Mouse (Mus musculus) CH12.LX (cell line): ENCODE results near the gene Wbp1l. TPM values are rescaled to one million over a fixed set of nuclear protein-coding genes. Genes with fewer than 3 reads are reported as not detected.

Experiments
- DNase-seq: peaks from one replicate; pipeline ENCODE4 v3.0.0-alpha.2; 2013; ENCODE audit errors: extremely low read depth
- H3K27ac ChIP-seq: 2 replicates; pipeline ENCODE4 v1.5.1; 2012; ENCODE audit warnings: low read depth, mild to moderate bottlenecking, control low read depth, moderate library complexity; ENCODE audit not compliant: insufficient read depth
- H3K27me3 ChIP-seq: replicated peaks from 2 replicates; pipeline ENCODE3; 2012; ENCODE audit warnings: inconsistent platforms
- H3K36me3 ChIP-seq, 2 experiments: replicated peaks in 1 of 2; 2 replicates each; pipeline versions ENCODE3 to v1.6.1; 2012; ENCODE audit warnings: inconsistent platforms in 1 of 2, low read length in 1 of 2, mild to moderate bottlenecking in 1 of 2, mixed read lengths in 1 of 2, moderate library complexity in 1 of 2; ENCODE audit not compliant: control insufficient read depth in 1 of 2, insufficient read depth in 1 of 2
- H3K4me1 ChIP-seq, 2 experiments: 2 replicates each; pipeline ENCODE4 v1.6.1; 2012; ENCODE audit warnings: inconsistent platforms in 1 of 2, moderate library complexity in 1 of 2; ENCODE audit not compliant: insufficient read depth in 2 of 2, control insufficient read depth in 1 of 2
- H3K4me2 ChIP-seq: 2 replicates; pipeline ENCODE4 v1.6.1; 2012; ENCODE audit warnings: low read depth, mild to moderate bottlenecking, control low read depth; ENCODE audit not compliant: poor library complexity, insufficient read depth, severe bottlenecking
- H3K4me3 ChIP-seq, 3 experiments: fragments of 150-350 bp in 1 of 3; sonication (generic) in 1 of 3; replicated peaks in 1 of 3; 2 replicates each; pipeline versions ENCODE3 to v1.5.1; 2011 to 2012; ENCODE audit warnings: low read depth in 2 of 3, low read length in 2 of 3, mild to moderate bottlenecking in 2 of 3, moderate library complexity in 2 of 3, control low read depth in 1 of 3, improper control_type of control experiment in 1 of 3, inconsistent platforms in 1 of 3, mixed read lengths in 1 of 3; ENCODE audit not compliant: poor library complexity in 1 of 3
- H3K79me2 ChIP-seq: replicated peaks from 2 replicates; pipeline ENCODE4 v1.6.1; 2012; ENCODE audit warnings: mild to moderate bottlenecking, moderate library complexity; ENCODE audit not compliant: control insufficient read depth, poor library complexity, insufficient read depth, severe bottlenecking; ENCODE audit errors: extremely low read depth
- H3K9ac ChIP-seq: 2 replicates; pipeline ENCODE4 v1.6.1; 2012; ENCODE audit warnings: low read depth, mild to moderate bottlenecking, control low read depth, moderate library complexity; ENCODE audit not compliant: insufficient read depth
- H3K9me3 ChIP-seq: replicated peaks from 2 replicates; pipeline ENCODE3; 2012; ENCODE audit warnings: low read length, inconsistent platforms, mixed read lengths
- BHLHE40 ChIP-seq: IDR thresholded peaks from 2 replicates; pipeline ENCODE4 v1.6.1; 2011; ENCODE audit warnings: mild to moderate bottlenecking, low read depth, low read length, improper control_type of control experiment
- CHD1 ChIP-seq: IDR thresholded peaks from 2 replicates; pipeline ENCODE4 v1.6.1; 2012; ENCODE audit warnings: low read depth, low read length, improper control_type of control experiment, inconsistent platforms
- CHD2 ChIP-seq: IDR thresholded peaks from 2 replicates; pipeline ENCODE4 v1.6.1; 2011; ENCODE audit warnings: low read length, improper control_type of control experiment
- CTCF ChIP-seq, 2 experiments: IDR thresholded peaks in 1 of 2; conservative IDR thresholded peaks in 1 of 2; 2 replicates each; pipeline ENCODE4 v1.5.1; 2011 to 2012; ENCODE audit warnings: low read depth in 2 of 2, low read length in 2 of 2, improper control_type of control experiment in 1 of 2, inconsistent platforms in 1 of 2, mild to moderate bottlenecking in 1 of 2, moderate library complexity in 1 of 2
- E2F4 ChIP-seq: IDR thresholded peaks from 2 replicates; pipeline ENCODE4 v1.6.1; 2011; ENCODE audit warnings: low read depth, low read length, improper control_type of control experiment; ENCODE audit not compliant: insufficient replicate concordance
- EP300 ChIP-seq: IDR thresholded peaks from 2 replicates; pipeline ENCODE4 v1.6.1; 2011; ENCODE audit warnings: low read length, improper control_type of control experiment
- GABPA ChIP-seq: IDR thresholded peaks from 2 replicates; pipeline ENCODE4 v1.6.1; 2012; ENCODE audit warnings: low read depth, low read length, improper control_type of control experiment, inconsistent platforms; ENCODE audit not compliant: insufficient replicate concordance
- HCFC1 ChIP-seq: IDR thresholded peaks from 2 replicates; pipeline ENCODE4 v1.6.1; 2012; ENCODE audit warnings: low read depth, mild to moderate bottlenecking, inconsistent platforms, low read length, improper control_type of control experiment
- IRF4 ChIP-seq: IDR thresholded peaks from 2 replicates; pipeline ENCODE4 v1.6.1; 2014; ENCODE audit warnings: low read depth, mild to moderate bottlenecking, inconsistent platforms, low read length, improper control_type of control experiment
- JUN ChIP-seq: IDR thresholded peaks from 2 replicates; pipeline ENCODE4 v1.6.1; 2011; ENCODE audit warnings: low read depth, mild to moderate bottlenecking, low read length, improper control_type of control experiment, moderate library complexity; ENCODE audit not compliant: insufficient read depth
- JUND ChIP-seq: conservative IDR thresholded peaks from 2 replicates; pipeline ENCODE4 v1.6.1; 2011; ENCODE audit warnings: low read depth, low read length, improper control_type of control experiment
- KAT2A ChIP-seq: IDR thresholded peaks from 2 replicates; pipeline ENCODE4 v1.6.1; 2012; ENCODE audit warnings: low read length, improper control_type of control experiment, inconsistent platforms; ENCODE audit not compliant: insufficient replicate concordance
- MAFK ChIP-seq: IDR thresholded peaks from 2 replicates; pipeline ENCODE4 v1.6.1; 2011; ENCODE audit warnings: low read length, improper control_type of control experiment; ENCODE audit not compliant: insufficient replicate concordance
- MXI1 ChIP-seq: IDR thresholded peaks from 2 replicates; pipeline ENCODE4 v1.6.1; 2011; ENCODE audit warnings: mild to moderate bottlenecking, low read depth, low read length, improper control_type of control experiment
- MYC ChIP-seq: IDR thresholded peaks from 2 replicates; pipeline ENCODE4 v1.6.1; 2011; ENCODE audit warnings: low read depth, mild to moderate bottlenecking, improper control_type of control experiment, low read length
- NELFE ChIP-seq: IDR thresholded peaks from 2 replicates; pipeline ENCODE4 v1.6.1; 2011; ENCODE audit warnings: low read depth, low read length, improper control_type of control experiment
- NRF1 ChIP-seq: IDR thresholded peaks from 2 replicates; pipeline ENCODE4 v1.6.1; 2014; ENCODE audit warnings: low read depth, mild to moderate bottlenecking, inconsistent platforms, low read length, improper control_type of control experiment, moderate library complexity
- PAX5 ChIP-seq: IDR thresholded peaks from 2 replicates; pipeline ENCODE4 v1.6.1; 2012; ENCODE audit warnings: low read length, inconsistent platforms, mixed read lengths
- POLR2AphosphoS2 ChIP-seq: IDR thresholded peaks from 2 replicates; pipeline ENCODE4 v1.6.1; 2011; ENCODE audit warnings: low read depth, low read length, improper control_type of control experiment
- RAD21 ChIP-seq: IDR thresholded peaks from 2 replicates; pipeline ENCODE4 v1.6.1; 2011; ENCODE audit warnings: low read depth, mild to moderate bottlenecking, low read length, improper control_type of control experiment, moderate library complexity
- RCOR1 ChIP-seq: conservative IDR thresholded peaks from 2 replicates; pipeline ENCODE4 v1.6.1; 2012; ENCODE audit warnings: low read depth, mild to moderate bottlenecking, inconsistent platforms, low read length, improper control_type of control experiment
- SIN3A ChIP-seq: IDR thresholded peaks from 2 replicates; pipeline ENCODE4 v1.6.1; 2012; ENCODE audit warnings: low read length, improper control_type of control experiment, inconsistent platforms
- SMC3 ChIP-seq: IDR thresholded peaks from 2 replicates; pipeline ENCODE4 v1.6.1; 2011; ENCODE audit warnings: low read depth, low read length, improper control_type of control experiment
- TBP ChIP-seq: conservative IDR thresholded peaks from 2 replicates; pipeline ENCODE4 v1.6.1; 2011; ENCODE audit warnings: low read depth, low read length, improper control_type of control experiment
- TCF12 ChIP-seq: IDR thresholded peaks from 2 replicates; pipeline ENCODE4 v1.6.1; 2014; ENCODE audit warnings: low read depth, mild to moderate bottlenecking, inconsistent platforms, low read length, improper control_type of control experiment
- UBTF ChIP-seq: IDR thresholded peaks from 2 replicates; pipeline ENCODE4 v1.6.1; 2012; ENCODE audit warnings: low read depth, mild to moderate bottlenecking, inconsistent platforms, low read length, improper control_type of control experiment, moderate library complexity
- USF1 ChIP-seq: IDR thresholded peaks from 2 replicates; pipeline ENCODE4 v1.6.1; 2014; ENCODE audit warnings: low read depth, mild to moderate bottlenecking, inconsistent platforms, low read length, improper control_type of control experiment
- USF2 ChIP-seq: conservative IDR thresholded peaks from 2 replicates; pipeline ENCODE4 v1.6.1; 2011; ENCODE audit warnings: low read depth, low read length, improper control_type of control experiment
- ZC3H11A ChIP-seq: IDR thresholded peaks from 2 replicates; pipeline ENCODE4 v1.6.1; 2012; ENCODE audit warnings: low read depth, mild to moderate bottlenecking, inconsistent platforms, low read length, improper control_type of control experiment
- ZKSCAN1 ChIP-seq: IDR thresholded peaks from 2 replicates; pipeline ENCODE4 v1.6.1; 2012; ENCODE audit warnings: low read depth, inconsistent platforms, low read length, improper control_type of control experiment, borderline replicate concordance
- ZMIZ1 ChIP-seq: IDR thresholded peaks from 2 replicates; pipeline ENCODE4 v1.6.1; 2012; ENCODE audit warnings: low read depth, mild to moderate bottlenecking, inconsistent platforms, low read length, improper control_type of control experiment
- ZNF384 ChIP-seq: IDR thresholded peaks from 2 replicates; pipeline ENCODE4 v1.6.1; 2012; ENCODE audit warnings: low read depth, low read length, improper control_type of control experiment, inconsistent platforms
- dilution Hi-C: fragments of 300-500 bp; cut with MboI; formaldehyde crosslinking; loops from 2 replicates; pipeline ENCODE4 v1.14.3; 2020; ENCODE audit warnings: low sequenced_read_pairs; ENCODE audit not compliant: extremely low pct_unique_long_range_greater_than_20kb, extremely low pct_ligation_motif_present
- in situ Hi-C: fragments of 300-500 bp; cut with MboI; formaldehyde crosslinking; loops from 3 replicates; pipeline ENCODE4 v1.14.3; 2019; ENCODE audit warnings: low sequenced_read_pairs, low pct_ligation_motif_present, low pct_unique_long_range_greater_than_20kb, mixed read lengths
- polyA plus RNA-seq: library from polyadenylated mRNA; unstranded; fragments of >175 nt; gene quantifications from 2 replicates; pipeline ENCODE4 v1.2.1, GENCODE M21; 2012; ENCODE audit warnings: low read depth; ENCODE audit not compliant: insufficient read length
- total RNA-seq, 2 experiments: library from RNA; depleted of rRNA; stranded (reverse); fragments of 300-350 nt in 1 of 2; fragments of >200 nt in 1 of 2; gene quantifications; 2 replicates each; pipeline ENCODE4 v1.2.3; 2012 to 2014

The Wbp1l gene
- total and polyA plus RNA-seq, 3 experiments, result 11.6 to 23.5 (median 17.4) TPM

DNA sequence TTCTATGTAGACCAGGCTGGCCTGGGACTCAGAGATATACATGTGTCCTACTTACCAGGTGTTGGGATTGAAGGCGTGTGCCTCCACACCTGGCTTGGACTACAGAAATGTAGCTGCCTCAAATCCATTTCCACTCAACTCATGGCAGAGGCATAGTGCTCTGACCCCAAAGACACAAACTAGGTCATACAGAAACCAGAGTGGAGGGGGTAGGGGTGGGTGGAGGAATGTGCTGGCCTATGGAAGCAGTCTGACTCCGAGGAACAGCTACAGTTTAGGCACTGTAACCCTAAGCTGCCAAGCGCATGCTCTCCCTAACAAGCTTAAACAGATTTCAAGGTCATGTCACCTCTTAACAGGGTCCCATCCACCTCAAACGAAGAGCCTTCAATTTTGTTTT, 35.3 kb upstream of the Wbp1l start:
- Histone ChIP-seq H3K27ac (peak overlapping the region; percentile 87), H3K4me2 (peak overlapping the region; percentile 95), H3K9me3 (no peaks in the 10 kb centered on the region), H3K79me2 (no peaks in the 10 kb centered on the region), H3K27me3 (no peaks in the 10 kb centered on the region), H3K9ac (peak overlapping the region; percentile 34; the same call in 1 of the 2 replicates), H3K36me3 (peaks cover 0 to 6% of the 10 kb centered on the region in 2 experiments), H3K4me3 (peak overlapping the region in 2 of 3 experiments; percentile 13 to 53), H3K4me1 (peaks cover 8 to 31% of the 10 kb centered on the region in 2 experiments)
- DNase-seq, result no peak
- in situ Hi-C loops, result no loop called here
- TF ChIP-seq ZKSCAN1, result no peak
- peak; percentile 35; the same call in 1 of the 2 replicates for TF ChIP-seq NRF1
- no peak for TF ChIP-seq JUND
- dilution Hi-C loops, result no loop called here

DNA sequence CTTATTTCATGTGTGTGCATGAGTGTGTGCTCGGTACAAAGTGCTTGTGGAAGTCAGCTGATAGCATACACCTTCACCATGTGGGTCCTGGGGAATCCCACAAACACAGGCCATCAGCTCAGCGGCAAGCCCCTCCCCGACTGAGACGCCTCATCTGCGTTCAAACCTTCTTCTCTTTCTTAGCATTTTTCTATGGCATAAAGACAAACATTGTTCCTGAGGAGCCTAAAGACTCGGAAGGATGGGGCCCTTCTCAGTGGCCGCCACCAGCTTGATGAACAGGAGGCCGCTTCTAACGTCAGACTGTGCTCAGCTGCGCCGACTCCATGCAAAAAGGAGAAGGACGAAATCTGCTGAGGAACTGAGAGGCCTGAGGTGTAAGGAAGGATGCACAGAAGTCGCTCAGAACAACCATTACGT, 34.8 kb upstream of the Wbp1l start:
- in situ Hi-C loops (no loop called here), dilution Hi-C loops (no loop called here)
- peak overlapping the region; percentile 21 to 53 (median 45) for H3K4me3 ChIP-seq
- no peaks in the 10 kb centered on the region for H3K79me2 ChIP-seq
- H3K4me1 ChIP-seq, result peaks cover 8 to 31% of the 10 kb centered on the region in 2 experiments
- peak overlapping the region; percentile 95 for H3K4me2 ChIP-seq
- no peaks in the 10 kb centered on the region for H3K9me3 ChIP-seq
- peak overlapping the region; percentile 34; the same call in 1 of the 2 replicates for H3K9ac ChIP-seq
- H3K27me3 ChIP-seq, result no peaks in the 10 kb centered on the region
- peak; percentile 75 for DNase-seq
- H3K27ac ChIP-seq, result peak overlapping the region; percentile 87
- peaks cover 0 to 4% of the 10 kb centered on the region in 2 experiments for H3K36me3 ChIP-seq
- peak; percentile 72 for TF ChIP-seq NRF1
- no peak for TF ChIP-seq E2F4
- no peak; the same call in 1 of the 2 replicates for TF ChIP-seq JUN
- peak in 1 of 2 experiments; percentile 12; a peak in 1 of 4 replicates for TF ChIP-seq CTCF (conservative IDR thresholded peaks at IDR 0.05 in 1 of 2, IDR thresholded peaks at IDR 0.05 in 1 of 2; ENCODE audit: low read depth in 2 of 2, low read length in 2 of 2)
- TF ChIP-seq ZKSCAN1, result no peak
- peak; percentile 94 for TF ChIP-seq MYC
- TF ChIP-seq ZNF384, result no peak
- TF ChIP-seq BHLHE40, result 0 out of 2 replicates have a peak, but pooled peaks have one; percentile 11
- TF ChIP-seq RCOR1, result peak; percentile 69; the same call in 1 of the 2 replicates
- no peak for TF ChIP-seq ZC3H11A
- no peak; the same call in 1 of the 2 replicates for TF ChIP-seq CHD1
- TF ChIP-seq SIN3A, result peak; percentile 91
- TF ChIP-seq EP300, result peak; percentile 66
- peak; percentile 50; the same call in 1 of the 2 replicates for TF ChIP-seq UBTF
- no peak for TF ChIP-seq CHD2
- peak; percentile 71 for TF ChIP-seq IRF4
- peak; percentile 33; the same call in 1 of the 2 replicates for TF ChIP-seq USF2
- no peak for TF ChIP-seq RAD21
- TF ChIP-seq POLR2AphosphoS2, result no peak
- peak; percentile 45; the same call in 1 of the 2 replicates for TF ChIP-seq MAFK
- peak; percentile 37; the same call in 1 of the 2 replicates for TF ChIP-seq HCFC1
- TF ChIP-seq KAT2A, result 0 out of 2 replicates have a peak, but pooled peaks have one; percentile 32
- peak; percentile 39; the same call in 1 of the 2 replicates for TF ChIP-seq TBP
- peak; percentile 43; the same call in 1 of the 2 replicates for TF ChIP-seq TCF12
- peak; percentile 67 for TF ChIP-seq NELFE
- TF ChIP-seq ZMIZ1, result no peak
- TF ChIP-seq USF1, result peak; percentile 29; the same call in 1 of the 2 replicates
- TF ChIP-seq MXI1, result peak; percentile 95
- TF ChIP-seq GABPA, result no peak
- no peak for TF ChIP-seq PAX5
- peak; percentile 17; the same call in 1 of the 2 replicates for TF ChIP-seq SMC3
